Mouse (Mus musculus) right cerebral cortex, postnatal 25 days (tissue): ENCODE results near the gene Chrnb2.

Experiments
- DNase-seq: peaks from one replicate; pipeline ENCODE4 v3.0.0; 2022

Gene Chrnb2

DNA sequence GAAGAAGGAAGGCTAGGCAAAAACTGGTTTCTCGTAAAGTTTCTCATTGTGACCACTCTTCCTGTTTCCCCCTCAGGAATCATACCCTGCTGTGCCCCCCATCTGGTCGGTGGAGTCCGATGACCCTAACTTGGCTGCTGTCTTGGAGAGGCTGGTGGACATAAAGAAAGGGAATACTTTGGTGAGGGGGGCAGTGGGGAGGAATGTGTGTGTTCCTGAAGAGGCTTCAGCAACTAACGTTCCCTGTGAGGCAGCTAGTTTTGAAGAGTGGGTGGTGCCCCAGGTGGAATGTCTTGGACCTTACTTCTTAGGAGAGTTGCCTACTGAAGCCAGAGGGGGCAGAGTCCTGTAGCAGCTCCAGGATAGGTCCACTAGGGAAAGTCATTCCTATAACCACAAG lies 11.6 kb upstream of the Chrnb2 start:
- no peak for DNase-seq

DNA sequence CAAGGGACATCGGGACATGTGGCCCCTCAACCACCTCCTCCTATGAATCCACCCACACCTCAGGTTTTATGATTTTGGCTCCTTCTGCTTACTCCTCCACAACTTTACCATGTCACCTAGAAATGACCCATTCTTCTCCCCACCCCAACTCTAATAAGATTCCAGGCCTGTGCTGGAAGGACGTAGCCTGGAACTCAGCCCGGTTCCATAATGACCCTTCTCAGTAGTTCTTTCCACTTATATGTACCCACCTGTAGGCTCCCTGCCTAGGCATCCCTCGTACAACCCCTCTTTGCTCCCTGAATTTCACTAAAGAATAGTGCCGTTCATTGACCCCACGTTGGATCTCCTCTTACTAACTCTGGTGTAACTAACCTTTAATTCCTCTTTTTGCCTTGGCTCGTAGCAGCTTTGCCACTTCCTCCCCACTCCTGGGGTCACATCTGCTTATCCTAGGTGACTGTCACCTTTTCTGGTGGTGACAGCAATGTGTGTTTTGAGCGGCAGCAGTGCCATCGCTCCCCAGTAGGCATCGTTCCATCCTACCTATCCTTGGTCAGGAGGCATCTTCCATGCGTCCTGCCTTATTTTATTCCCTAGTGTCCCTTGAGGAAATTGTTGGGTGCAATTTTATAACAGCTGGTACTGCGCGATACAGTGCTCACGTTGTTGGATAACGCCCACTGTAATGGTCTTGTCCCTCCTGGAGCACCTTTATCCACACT lies 10.0 kb upstream of the Chrnb2 start:
- DNase-seq: no peak

DNA sequence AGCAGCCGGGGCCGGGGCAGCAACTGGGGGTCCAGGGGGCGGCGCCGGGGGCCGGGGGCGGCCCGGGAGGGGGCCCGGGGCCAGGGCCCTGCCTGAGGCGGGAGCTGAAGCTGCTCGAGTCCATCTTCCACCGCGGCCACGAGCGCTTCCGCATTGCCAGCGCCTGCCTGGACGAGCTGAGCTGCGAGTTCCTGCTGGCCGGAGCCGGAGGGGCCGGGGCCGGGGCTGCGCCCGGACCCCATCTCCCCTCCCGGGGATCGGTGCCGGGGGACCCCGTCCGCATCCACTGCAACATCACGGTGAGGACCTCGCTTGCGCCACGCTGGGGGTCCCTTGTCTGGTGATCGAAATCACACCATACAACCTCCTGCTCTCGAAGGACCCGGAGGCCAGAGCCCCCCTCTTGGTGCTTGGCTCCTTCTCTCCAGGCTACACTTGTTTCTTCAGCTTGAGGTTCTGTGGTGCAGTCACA lies 9.3 kb upstream of the Chrnb2 start:
- DNase-seq: peak; percentile 23

GRCm38 (mm10) chr3:89772968-89773709 lies 8.7 kb upstream of the Chrnb2 start, which contains the start of gene Ube2q1:
TSS of gene Ube2q1 (plus strand) at chr3:89773616.
- peak; percentile 97 for DNase-seq

DNA sequence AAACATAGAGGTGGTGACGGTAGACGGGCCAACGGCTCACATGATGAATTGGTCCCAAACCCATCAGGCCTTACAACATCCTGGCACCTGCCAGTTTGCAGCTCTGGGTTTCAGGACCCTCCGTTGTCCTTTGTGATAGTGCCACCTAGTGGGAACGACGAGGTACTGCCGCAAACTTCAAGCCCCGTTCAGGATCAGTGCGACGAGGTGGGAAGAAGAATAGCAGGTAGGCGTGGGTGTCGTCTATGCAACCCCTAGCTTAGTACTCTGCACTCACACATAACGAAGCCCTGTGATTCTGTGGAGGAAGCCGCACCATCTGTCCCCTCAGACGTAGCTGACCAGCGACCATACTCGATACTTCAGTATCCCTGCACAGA lies 8.1 kb upstream of the Chrnb2 start:
- peak; percentile 81 for DNase-seq

DNA sequence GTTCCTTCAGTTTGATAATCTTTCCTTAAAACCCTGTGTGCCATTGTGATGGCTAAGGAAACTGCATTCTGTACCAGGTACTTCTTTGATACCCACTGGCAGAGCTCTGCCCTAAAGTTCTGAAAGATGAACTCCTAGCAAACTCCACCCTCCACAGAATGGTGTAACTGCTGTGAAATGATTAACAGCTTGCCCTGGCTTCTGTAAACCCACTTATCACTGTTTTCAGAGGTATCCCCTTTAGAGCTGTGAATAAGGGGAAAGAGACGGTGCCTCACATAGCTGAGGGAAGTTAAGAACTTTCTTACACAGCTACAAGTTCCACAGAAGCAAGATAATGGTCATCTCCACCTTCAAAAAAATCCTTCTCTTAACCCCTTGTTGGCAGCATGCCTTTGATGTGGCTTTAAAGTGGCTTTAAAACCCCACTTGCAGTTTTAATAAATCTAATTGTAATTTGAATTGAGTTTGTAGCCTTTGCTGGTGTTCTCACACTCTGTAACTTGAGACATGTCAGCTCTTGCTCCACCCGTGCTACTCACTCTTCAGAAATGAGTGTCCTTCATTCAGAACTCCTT lies 6.1 kb upstream of the Chrnb2 start:
- no peak for DNase-seq

GRCm38 (mm10) chr3:89769584-89769983 lies 5.2 kb upstream of the Chrnb2 start:
- DNase-seq: no peak

DNA sequence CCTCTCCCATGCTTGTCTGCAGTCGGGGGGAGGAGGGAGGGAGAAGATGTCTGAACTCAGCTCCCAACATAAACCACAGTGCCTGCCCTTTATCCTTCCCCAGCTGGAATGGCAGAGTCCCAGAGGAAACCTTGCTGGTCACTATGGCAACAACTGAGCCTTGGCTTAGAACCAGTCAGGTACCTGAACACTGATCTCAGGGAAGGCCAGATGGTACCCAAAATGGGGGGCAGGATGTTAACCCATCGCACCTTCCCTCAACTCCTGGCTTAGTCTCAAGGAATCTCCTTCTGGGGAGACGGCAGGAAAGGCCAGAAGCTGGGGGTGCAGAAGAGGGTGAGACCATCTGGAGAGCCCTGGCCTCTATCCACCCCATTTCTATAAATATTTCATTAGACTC lies 4.6 kb downstream of the Chrnb2 start:
- no peak for DNase-seq

GRCm38 (mm10) chr3:89757851-89758250 lies 6.6 kb downstream of the Chrnb2 start:
- no peak for DNase-seq

GRCm38 (mm10) chr3:89755283-89755682 lies 9.1 kb downstream of the Chrnb2 start:
- no peak for DNase-seq

GRCm38 (mm10) chr3:89752307-89752706 lies 12.1 kb downstream of the Chrnb2 start:
- DNase-seq: no peak

DNA sequence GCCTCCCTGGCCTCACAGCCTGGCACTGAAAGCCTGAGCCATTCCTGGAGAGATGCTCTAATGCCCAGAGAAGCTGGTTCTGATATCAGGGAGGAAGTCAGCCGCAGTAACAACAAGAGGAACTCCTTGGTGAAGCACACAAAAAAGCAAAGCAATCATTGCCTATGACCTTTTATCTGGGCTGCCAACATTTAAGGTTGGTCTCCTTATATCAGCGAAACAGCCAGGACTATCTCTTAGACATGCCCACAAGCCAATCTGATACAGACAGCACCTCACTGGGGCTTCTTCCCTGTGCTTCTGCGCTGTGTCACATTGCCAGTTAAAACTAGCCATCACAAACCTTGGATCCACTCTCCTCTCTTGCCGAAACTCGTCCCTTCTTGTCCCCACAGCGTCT lies 25.9 kb downstream of the Chrnb2 start:
- DNase-seq: no peak

DNA sequence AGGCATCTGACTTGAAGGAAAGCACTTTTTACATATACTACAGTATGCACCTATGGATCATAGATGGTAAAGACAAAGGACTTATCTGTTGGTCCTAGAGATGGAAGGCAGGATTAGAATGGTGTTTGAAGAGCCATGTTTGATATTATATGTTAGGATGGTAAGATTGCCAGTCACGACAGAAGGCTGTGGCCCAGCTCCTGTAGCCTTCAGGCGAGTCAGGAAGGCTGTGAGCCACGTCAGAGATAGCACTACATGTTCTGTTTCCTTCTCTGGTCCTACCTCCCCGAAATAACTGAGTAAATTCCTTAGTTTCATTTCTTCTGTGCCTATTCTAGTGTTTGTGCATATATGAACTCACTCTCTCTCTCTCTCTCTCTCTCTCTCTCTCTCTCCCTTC lies 32.3 kb downstream of the Chrnb2 start:
- no peak for DNase-seq

DNA sequence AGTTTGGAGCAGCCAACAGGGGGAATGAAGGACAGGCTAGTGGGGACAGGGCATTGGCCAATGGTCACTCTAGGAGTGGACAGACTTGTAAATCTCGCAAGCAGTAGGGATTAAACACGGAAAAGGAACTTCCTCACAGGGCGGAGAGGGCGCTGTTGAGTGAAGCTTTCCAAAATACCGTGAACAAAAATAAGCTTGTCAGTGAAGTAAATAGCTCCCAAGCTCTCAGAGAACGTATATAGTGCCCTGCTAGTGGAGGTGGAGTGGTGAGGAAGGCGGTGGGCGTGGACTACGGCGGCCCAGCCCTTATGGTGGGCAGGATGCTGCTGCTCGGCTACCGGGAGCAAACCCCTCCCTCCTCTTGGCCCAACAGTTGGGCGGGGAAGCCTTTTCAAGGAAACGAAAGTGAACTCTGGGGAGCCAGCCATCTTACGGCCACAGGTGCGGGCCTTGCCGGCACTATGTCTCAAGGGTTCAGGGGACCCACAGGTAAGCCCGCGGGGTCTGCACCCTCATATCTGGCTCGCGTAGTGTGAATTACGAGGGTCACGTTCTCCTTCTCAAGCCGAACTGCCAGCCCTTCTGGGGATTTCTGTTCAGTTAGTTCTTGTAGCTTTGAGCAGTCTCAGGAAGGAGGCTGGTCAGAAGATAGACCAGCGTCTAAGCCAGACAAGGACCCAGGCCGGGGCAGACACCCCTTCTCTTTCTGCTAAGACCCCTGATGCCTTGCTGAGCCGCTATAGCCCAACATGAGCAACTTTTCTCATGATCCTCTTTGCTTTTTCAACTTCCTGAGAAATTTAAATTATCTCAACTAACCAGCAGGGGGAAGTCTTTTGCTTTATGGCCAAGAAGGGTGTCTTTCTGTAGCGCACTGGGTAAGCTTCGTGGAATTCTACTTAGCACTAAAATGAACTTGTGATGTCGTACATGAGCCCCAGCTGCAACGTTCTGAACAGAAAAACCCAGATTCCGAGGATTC lies 33.8 kb downstream of the Chrnb2 start:
- DNase-seq: peak; percentile 52

- no peak for DNase-seq
Observed at GRCm38 (mm10) chr3:89728848-89729247, 35.6 kb downstream of the Chrnb2 start.

GRCm38 (mm10) chr3:89727028-89727427 lies 37.4 kb downstream of the Chrnb2 start:
- no peak for DNase-seq

DNA sequence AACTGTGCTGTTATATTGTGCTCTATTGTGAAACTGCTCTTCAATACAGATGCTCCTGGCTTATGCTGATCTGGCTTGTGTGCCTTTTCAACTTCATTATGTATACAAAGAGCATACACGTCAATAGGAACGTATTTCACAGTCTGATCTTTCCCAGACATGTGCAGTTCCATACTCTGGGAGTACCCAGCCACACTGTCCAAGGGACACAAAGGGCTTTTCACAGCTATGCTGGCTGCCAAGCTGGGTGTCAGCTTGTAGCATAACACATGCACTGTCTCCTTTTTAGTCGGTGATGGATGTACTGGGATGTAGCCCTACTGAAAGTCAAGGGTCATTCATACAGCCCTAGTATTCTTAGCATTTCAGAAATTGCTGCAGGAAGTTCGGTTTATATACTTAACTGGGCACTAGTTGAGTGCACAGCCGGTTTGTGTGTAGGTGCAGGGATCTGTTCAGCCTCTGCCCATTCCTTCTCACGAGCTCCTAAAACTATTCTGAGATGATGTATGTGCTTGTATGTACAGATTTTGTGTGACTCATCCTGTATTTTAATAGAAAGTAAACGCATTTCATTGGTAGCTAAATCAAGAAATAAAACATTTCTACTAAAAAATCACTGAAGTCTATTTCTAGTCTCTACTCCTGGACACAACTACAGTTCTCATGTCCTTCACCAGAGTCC lies 40.9 kb downstream of the Chrnb2 start:
- no peak for DNase-seq

DNA sequence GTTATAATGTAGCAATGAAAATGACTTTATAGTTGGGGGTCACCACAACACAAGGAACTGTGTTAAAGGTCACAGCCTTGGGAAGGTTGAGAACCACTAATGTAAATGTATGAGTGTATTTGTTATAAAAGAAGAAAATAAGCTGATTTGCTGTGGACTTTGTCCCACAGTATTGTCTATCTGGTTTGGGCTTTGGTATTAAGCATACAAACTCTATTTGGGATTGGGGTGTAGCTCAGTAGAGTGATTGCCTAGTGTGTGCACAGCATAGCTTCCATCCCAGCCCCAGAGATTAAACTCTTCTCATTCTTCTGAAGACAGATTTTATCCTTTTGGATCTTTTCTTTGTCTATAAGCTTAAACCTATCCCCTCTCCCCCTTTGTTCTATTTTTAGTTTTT lies 42.4 kb downstream of the Chrnb2 start:
- no peak for DNase-seq

- DNase-seq: no peak
Observed at GRCm38 (mm10) chr3:89715967-89716256, 48.5 kb downstream of the Chrnb2 start.

- no peak for DNase-seq
Observed at GRCm38 (mm10) chr3:89715207-89715966, 49.0 kb downstream of the Chrnb2 start.

- DNase-seq: peak; percentile 93
Observed at GRCm38 (mm10) chr3:89714359-89715206, 49.8 kb downstream of the Chrnb2 start, which contains the start of gene Adar. TSS of gene Adar (plus strand) at chr3:89715022.
